Mouse (Mus musculus): ENCODE data around the gene Gpat2.

Gpat2 gene

GRCm38 (mm10) chr2:127424977-127425376 lies at the start of gene Gpat2:
TSS of gene Gpat2 (plus strand) at chr2:127425199.
- no peak for DNase-seq (ENCODE audit: low read depth)

DNA sequence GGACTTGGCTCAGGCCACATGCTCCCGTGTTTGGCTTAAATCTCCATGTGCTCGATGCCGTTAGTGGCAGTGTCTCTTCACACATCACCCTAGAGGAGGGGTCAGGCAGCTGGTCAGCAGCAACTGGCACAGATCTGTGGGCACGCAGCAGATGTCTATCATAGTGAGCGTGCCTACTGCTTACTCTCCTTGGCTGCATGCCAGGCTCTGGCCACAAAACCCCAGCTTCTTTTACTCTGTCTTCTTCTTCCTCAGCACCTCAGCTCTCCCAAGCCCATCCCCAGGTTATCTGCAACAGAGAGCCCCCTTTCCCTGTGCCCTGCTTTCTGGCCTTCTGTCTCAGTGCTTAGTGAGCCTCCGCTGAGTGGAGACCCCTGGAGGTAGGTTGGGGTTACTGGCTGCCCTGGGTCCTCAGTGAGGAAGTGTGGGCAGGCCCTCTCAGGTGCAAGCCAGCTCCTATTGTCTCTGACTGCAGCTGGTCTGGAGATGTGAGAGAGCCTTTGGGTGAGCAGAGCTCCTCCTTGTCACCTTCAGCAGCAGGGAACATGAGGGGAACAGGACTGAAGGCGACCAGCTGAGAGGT lies 49.1 kb upstream of the Gpat2 start:
- peak; percentile 66 for DNase-seq (ENCODE audit: low read depth)

DNA sequence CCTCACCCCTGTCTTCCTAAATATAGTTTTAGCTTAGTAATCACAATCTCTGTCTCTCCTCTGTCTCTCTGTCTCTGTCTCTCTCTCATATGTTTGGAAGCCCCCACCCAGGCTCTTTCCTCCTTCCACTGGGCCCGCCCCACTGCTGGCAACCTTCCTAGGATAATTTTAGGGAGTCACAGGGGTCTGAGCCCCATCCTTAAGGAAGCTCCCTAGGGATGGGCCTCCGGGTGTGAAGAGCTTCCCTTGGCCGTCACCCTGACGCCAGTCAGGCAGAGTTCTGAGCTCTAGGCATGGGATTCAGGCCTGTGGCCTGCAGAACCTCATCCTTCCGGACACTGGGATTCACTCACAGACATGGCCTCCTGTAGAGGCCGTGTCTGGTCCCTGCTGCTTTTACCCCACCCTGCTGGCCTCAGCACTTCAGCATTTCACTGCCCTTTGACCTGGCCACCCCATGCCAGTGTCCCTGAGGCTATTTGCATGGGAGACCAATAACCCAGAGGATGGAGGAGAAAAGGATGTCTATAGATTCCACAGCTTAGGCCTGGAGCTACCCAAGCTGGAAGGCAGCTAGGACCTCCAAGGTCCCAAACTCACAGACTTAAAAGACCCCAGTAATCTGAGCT lies 48.5 kb upstream of the Gpat2 start:
- DNase-seq (ENCODE audit: low read depth) = no peak

DNA sequence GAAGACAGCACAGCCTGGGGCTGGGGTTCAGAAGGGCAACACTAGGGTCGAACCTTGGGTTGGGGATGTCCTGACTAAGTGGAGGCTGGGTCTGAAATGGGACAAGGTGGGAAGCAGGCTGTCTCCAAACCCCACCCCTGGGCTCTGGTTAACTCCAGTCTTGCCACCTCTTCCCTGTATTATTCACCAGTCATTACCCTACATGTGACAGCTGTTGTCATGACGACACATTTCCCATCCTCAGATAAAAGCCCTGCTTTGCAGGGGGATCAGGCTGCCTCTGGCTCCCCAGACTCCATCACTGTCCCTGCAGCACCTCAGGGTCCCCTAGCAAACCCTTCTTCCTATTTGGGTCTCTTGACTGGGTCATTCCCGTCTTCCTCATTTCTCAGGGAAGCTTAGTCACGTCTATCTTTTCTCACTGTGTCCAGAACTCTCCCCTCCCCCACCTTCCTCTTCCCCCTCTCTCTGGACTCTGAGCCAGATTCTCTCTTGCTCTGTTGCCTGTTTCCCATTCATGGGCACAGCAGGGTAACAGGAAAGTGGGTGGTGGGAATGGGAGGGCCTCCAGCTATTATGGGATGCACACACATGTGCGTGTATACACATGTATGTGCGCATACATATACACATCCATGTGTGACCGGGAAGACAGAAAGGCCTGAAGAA lies 46.9 kb upstream of the Gpat2 start:
- peak; percentile 8 for DNase-seq (ENCODE audit: low read depth)

GRCm38 (mm10) chr2:127378611-127378990 lies 46.4 kb upstream of the Gpat2 start:
- no peak for DNase-seq (ENCODE audit: low read depth)

DNA sequence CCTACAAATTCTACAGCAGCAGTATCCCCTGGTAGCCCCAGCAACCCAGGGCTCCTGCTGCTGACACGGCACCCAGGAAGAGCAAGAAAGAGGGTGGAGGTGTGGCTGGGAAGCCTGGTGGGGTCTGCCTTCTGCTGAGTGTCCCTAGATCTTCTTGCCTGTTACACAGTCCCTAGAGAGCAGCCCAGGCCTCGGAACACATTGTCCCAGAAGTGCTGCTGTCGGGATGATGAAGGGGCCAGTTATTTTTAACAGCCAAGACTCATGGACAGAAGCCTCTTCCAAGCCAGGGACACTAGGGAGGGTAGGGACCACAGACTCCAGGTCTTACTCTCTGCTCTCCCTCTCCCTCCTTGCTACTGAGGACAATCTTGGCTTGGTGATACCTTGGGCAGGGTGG lies 45.7 kb upstream of the Gpat2 start:
- no peak for DNase-seq (ENCODE audit: low read depth)

DNA sequence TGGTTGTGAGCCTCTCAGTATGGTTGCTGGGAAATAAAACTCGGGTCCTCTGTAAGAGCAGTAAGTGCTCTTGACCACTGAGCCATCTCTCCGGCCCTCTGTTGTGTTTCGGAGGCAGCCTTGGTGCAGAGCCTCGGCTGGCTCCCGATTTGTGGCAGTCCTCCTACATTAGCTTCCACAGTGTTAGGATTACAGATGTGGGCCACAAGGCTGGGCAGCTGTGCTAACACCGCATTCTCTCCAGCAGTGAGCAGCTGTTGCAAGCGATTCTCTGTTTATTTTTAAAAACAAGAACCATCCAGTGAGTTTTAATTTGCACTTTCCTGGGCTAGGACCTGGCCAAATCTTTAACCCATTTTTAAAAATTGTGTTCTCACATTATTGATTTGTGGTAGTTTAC lies 41.1 kb upstream of the Gpat2 start:
- no peak for DNase-seq (ENCODE audit: low read depth)

GRCm38 (mm10) chr2:127387521-127387920 lies 37.5 kb upstream of the Gpat2 start:
- no peak for DNase-seq (ENCODE audit: low read depth)

GRCm38 (mm10) chr2:127390352-127390751 lies 34.6 kb upstream of the Gpat2 start:
- DNase-seq (ENCODE audit: low read depth) = no peak

DNA sequence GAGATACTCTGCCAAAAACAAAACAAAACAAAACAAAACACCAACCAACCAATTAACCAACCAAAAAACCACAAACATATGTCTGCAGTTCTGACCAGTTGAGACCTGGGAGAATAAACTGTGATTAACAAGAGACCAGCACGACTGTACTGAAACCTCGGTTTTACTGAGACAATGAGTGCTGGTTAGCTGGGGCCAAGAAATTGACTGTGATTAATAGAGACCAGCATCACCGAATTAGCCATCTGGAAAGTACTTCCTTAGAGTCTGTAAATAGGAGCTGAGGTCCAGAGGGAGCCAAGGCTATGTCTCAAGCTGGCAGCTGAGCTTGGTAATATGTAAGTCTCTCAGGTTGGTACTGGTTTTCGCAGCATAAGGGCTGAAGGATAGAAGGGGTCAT lies 34.2 kb upstream of the Gpat2 start:
- DNase-seq (ENCODE audit: low read depth) = no peak

DNA sequence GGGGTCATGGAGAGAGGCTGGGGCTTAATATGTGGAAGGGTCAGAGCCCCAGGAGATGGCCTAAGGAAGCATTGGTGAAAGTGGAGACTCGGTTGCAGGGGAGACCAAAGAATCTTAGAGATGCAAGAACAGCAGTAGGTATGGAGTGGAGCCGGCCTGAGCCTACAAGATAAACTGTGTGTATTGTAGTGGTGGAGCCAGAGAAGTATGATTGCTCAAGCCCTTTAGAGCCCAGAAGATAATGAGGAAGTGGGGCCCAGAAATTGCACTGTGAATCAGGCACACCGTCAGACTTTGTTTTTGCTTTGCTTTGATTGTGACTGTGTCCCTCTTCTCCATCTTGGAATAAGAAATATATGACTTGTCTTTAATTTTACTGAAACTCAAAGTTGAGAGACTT lies 33.7 kb upstream of the Gpat2 start:
- peak; percentile 23 for DNase-seq (ENCODE audit: low read depth)

DNA sequence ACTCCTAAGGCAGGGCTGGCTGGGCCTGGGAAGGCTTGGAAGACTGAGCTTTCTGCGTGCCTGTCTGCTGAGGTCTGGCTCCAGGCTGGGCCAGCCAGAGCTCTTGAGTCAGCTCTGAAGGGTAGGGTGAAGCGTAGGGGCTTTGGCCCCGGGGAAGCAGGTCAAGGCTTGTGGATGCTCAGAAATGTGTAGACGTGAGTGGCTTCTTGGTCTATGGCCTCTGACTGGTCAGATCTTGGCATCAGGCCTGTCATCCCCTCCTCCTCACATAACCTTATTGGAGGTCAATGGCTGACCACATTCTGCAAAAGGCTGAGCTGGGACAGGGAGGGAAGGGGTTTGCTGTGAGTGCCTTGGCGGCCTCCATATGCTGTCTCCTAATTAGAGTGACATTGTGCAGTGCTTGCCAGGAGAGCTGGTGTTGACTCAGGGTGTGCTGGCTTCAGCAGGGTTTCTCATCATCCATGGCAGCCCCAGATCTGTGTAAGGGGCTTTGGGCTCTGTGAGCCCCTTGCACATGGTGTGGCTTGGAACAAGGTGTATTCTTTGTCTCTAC lies 30.3 kb upstream of the Gpat2 start:
- no peak for DNase-seq (ENCODE audit: low read depth)

DNA sequence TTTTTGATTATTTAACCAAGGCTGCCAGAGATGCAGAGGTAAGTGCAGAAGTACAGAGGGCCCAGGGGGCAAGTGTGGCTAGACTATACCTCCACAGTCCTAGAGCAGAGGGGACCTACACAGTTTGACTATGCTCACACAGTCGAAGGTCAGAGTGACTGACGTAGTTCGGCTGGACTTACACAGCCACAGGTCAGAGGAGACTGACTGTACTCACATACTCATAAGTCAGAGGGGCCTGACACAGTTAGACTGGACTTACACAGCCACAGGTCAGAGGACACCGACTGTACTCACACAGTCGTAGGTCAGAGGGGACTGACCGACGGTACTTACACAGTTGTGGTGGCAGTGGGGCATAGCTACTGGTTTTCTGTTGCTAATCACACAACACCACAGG lies 26.3 kb upstream of the Gpat2 start:
- DNase-seq (ENCODE audit: low read depth) = no peak

DNA sequence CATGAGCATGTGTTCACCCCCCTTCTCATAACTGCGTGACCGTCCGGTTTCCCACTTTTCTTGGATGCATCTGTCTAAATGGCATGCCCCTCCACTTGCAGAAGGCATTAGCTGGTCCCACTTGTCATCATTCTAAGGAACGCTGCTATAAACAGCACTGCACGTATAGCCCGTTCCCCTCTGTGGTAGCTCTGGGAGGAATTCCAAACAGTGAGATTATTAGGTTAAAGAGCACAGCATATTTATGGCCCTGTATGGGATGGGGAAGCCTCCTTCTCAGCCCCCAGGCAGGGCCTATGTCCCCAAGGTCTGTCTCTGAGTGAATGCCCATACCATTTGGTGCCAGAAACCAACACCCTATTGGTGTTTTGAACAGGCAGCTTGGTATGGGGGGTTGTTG lies 13.9 kb upstream of the Gpat2 start:
- no peak for DNase-seq (ENCODE audit: low read depth)

- no peak for DNase-seq (ENCODE audit: low read depth)
Measured at GRCm38 (mm10) chr2:127415806-127416205, 9.2 kb upstream of the Gpat2 start.

DNA sequence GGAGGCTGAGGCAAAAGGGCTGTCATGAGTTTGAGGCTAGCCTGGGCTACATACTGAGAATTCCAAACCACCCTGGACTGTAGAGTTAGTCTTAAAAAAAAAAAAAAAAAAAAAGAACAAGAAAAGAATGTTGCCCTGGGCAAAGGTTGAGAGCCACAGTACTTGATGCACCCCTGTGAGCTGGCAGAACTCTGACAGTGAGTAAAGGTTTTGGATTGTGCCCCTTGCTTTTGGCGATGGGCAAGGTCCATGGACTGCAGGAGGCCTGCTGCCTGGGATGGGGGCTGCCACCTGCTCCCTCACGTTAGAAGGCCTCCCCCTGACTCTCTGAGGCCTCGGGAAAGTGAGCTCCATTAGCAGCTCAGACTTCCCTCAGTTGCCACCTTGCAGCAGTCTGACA lies 8.3 kb upstream of the Gpat2 start:
- DNase-seq (ENCODE audit: low read depth) = no peak

DNA sequence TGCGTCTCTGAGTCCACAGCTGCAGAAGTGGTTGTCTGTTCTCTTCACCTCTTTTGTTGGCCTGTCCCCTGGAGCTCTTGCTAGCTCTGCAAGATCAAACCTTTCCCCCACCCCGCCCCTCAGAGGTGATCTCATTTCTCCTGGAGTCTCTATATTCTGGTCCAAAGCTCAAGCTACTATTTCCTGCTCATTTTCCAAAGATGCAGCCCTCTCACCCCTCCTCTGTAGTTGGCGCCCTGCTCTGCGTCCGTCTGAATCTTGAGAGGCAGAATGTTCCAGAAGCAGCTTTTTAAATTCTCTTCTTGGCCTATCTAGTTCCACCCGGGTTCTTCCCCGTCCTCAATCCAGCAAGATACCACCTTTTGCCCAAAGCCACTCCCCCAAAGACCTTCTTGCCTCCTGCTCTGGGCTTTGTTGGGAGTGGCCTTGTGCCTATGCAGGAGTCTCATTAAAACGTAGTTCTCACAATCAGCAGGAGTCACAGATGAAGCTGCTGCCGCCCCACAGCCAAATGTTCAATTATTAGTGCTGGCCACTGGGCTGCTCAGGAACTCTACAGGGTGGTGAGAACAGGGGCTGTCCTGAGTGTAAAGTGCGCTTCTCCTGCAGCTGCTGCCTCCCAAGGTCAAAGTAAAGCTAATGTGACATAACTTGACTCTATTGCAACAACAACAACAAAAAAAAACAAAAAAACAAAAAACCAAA lies 6.6 kb upstream of the Gpat2 start:
- no peak for DNase-seq (ENCODE audit: low read depth)

GRCm38 (mm10) chr2:127430238-127430637 lies 5.2 kb downstream of the Gpat2 start:
- peak; percentile 68 for DNase-seq (ENCODE audit: low read depth)

- no peak for DNase-seq (ENCODE audit: low read depth)
Measured at GRCm38 (mm10) chr2:127433487-127434295, 8.7 kb downstream of the Gpat2 start.

- peak; percentile 29 for DNase-seq (ENCODE audit: low read depth)
Measured at GRCm38 (mm10) chr2:127435135-127435534, 10.1 kb downstream of the Gpat2 start.

- DNase-seq (ENCODE audit: low read depth) = no peak
Measured at GRCm38 (mm10) chr2:127435554-127435953, 10.6 kb downstream of the Gpat2 start.

GRCm38 (mm10) chr2:127437697-127438096 lies 12.7 kb downstream of the Gpat2 start:
- DNase-seq (ENCODE audit: low read depth) = no peak
